Mouse (Mus musculus) stomach, embryonic 16.5 days (tissue): Measurements from ENCODE around the gene Selenov. TPM values are rescaled to one million over a fixed set of nuclear protein-coding genes. Genes with fewer than 3 reads are reported as not detected.
"Not testable (repeated sequence)": the region's sequence is repeated elsewhere in the genome, so short reads cannot be mapped to it uniquely, and the experiment has no call there.

Experiments used
- ATAC-seq: fragments of 200-750 bp; cut with Nextera tagmentation; 2 replicates; pipeline ENCODE4 v1.8.0; 2017; ENCODE audit warnings: moderate number of reproducible peaks, moderate TSS enrichment; ENCODE audit not compliant: insufficient read depth, low FRiP score
- H3K27ac ChIP-seq: fragments of 300-500 bp; sonication (generic); 2 replicates; pipeline ENCODE4 v1.5.1; 2014; ENCODE audit warnings: low read length
- H3K27me3 ChIP-seq: fragments of 300-500 bp; sonication (generic); 2 replicates; pipeline ENCODE4 v1.6.1; 2014; ENCODE audit warnings: low read length, control low read depth, mixed read lengths; ENCODE audit not compliant: control insufficient read depth, insufficient read depth
- H3K36me3 ChIP-seq: fragments of 300-500 bp; sonication (generic); 2 replicates; pipeline ENCODE4 v1.6.1; 2014; ENCODE audit warnings: low read length; ENCODE audit not compliant: control insufficient read depth, insufficient read depth
- H3K4me1 ChIP-seq: fragments of 300-500 bp; sonication (generic); 2 replicates; pipeline ENCODE4 v1.6.1; 2014; ENCODE audit warnings: low read length, control low read depth, mixed read lengths; ENCODE audit not compliant: control insufficient read depth, insufficient read depth
- H3K4me2 ChIP-seq: fragments of 300-500 bp; sonication (generic); 2 replicates; pipeline ENCODE4 v1.6.1; 2014; ENCODE audit warnings: low read depth, low read length, mixed read lengths
- H3K4me3 ChIP-seq: fragments of 300-500 bp; sonication (generic); replicated peaks from 2 replicates; pipeline ENCODE4 v1.5.1; 2014; ENCODE audit warnings: mild to moderate bottlenecking, low read length
- H3K9ac ChIP-seq: fragments of 300-500 bp; sonication (generic); 2 replicates; pipeline ENCODE4 v1.6.1; 2014; ENCODE audit warnings: low read length
- H3K9me3 ChIP-seq: fragments of 300-500 bp; sonication (generic); replicated peaks from 2 replicates; pipeline ENCODE4 v1.6.1; 2016; ENCODE audit warnings: low read length, control low read depth; ENCODE audit not compliant: control insufficient read depth
- WGBS: fragments of 180-500 bp; shearing (Covaris S2); extraction: QIAGEN DNeasy Blood & Tissue Kit; methylation state at CpG from one replicate; pipeline ENCODE4 v1.1.7; 2014; 5-methylcytosine and 5-hydroxymethylcytosine counted together
- polyA plus RNA-seq: library from polyadenylated mRNA; unstranded; fragments of >200 nt; fragmentation: Nextera tagmentation; extraction: Ambion mirVana; gene quantifications from 2 replicates; pipeline ENCODE4 v1.2.1, GENCODE M21; 2015

Selenov gene
- polyA plus RNA-seq, 1 experiment from 2014 or later, result 0.14 TPM

GRCm38 (mm10) chr7:28254591-28254990 is 36.4 kb downstream of the Selenov start:
- Histone ChIP-seq H3K36me3 (no peaks in the 10 kb centered on the region), H3K9me3 (0 out of 2 replicates have a peak, but pooled peaks cover 3% of the 10 kb centered on the region), H3K4me1 (no peaks in the 10 kb centered on the region), H3K4me2 (no peak overlapping the region), H3K4me3 (no peak overlapping the region), H3K27me3 (no peaks in the 10 kb centered on the region), H3K27ac (no peak overlapping the region), H3K9ac (no peak overlapping the region)
- 78% methylated on average over 6 of the region's 6 CpGs for WGBS
- ATAC-seq, result no peak

DNA sequence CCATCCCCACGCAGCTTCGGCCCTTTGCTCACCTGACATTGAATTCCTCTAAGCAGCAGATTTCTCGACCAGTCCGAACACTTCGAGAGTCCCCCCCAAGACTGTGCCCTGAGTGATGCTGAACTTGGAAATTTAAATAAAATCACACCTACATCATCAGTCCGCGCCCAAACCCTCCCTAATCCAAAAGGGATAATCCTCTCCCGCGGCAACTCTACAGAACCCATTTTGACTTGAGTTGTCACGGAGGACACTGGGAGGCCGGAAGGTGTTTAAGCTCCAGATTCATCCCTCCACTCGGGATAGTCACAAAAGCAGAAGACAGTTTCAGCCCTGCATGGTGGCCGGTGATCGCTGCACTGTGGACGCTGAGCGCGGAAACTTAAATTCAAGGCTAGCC is 39.0 kb downstream of the Selenov start:
- 85% methylated on average over 17 of the region's 17 CpGs for whole genome bisulfite sequencing
- no peak overlapping the region for H3K4me3 ChIP-seq
- no peaks in the 10 kb centered on the region for H3K36me3 ChIP-seq
- ATAC-seq, result no peak
- no peak overlapping the region for H3K4me2 ChIP-seq
- H3K9ac ChIP-seq, result no peak overlapping the region
- 0 out of 2 replicates have a peak, but pooled peaks cover 3% of the 10 kb centered on the region for H3K9me3 ChIP-seq
- H3K27me3 ChIP-seq, result no peaks in the 10 kb centered on the region
- no peaks in the 10 kb centered on the region for H3K4me1 ChIP-seq
- no peak overlapping the region for H3K27ac ChIP-seq

- Histone ChIP-seq H3K4me2 (no peak overlapping the region), H3K27ac (no peak overlapping the region), H3K4me3 (no peak overlapping the region), H3K9me3 (no peaks in the 10 kb centered on the region), H3K27me3 (no peaks in the 10 kb centered on the region), H3K36me3 (no peaks in the 10 kb centered on the region), H3K4me1 (no peaks in the 10 kb centered on the region), H3K9ac (no peak overlapping the region)
- ATAC-seq, result no peak
- 89% methylated on average over 3 of the region's 3 CpGs for WGBS
These were observed 42.0 kb downstream of the Selenov start for GRCm38 (mm10) chr7:28248957-28249356.

GRCm38 (mm10) chr7:28243943-28244342 is 47.0 kb downstream of the Selenov start:
- H3K27ac ChIP-seq, H3K36me3 ChIP-seq, H3K9me3 ChIP-seq, H3K4me3 ChIP-seq, ATAC-seq, H3K4me1 ChIP-seq, H3K9ac ChIP-seq, H3K4me2 ChIP-seq, H3K27me3 ChIP-seq: not testable (repeated sequence)
- WGBS, result 77% methylated on average over 2 of the region's 2 CpGs

Other genes starting within 250 kb of the Selenov start
- 245 and 251 TPM in 2 replicates for gene Psmc4, start 241.1 kb downstream of the Selenov start, polyA plus RNA-seq
- 45.7 and 60.7 TPM in 2 replicates for gene Fcgbp, start 219.9 kb downstream of the Selenov start, polyA plus RNA-seq
- 0.03 and 0.04 TPM in 2 replicates for gene 9530053A07Rik, start 161.7 kb downstream of the Selenov start, polyA plus RNA-seq
- 60.0 and 86.3 TPM in 2 replicates for gene Fbl, start 121.5 kb downstream of the Selenov start, polyA plus RNA-seq
- 6.2 and 7.0 TPM in 2 replicates for gene Dyrk1b, start 111.7 kb downstream of the Selenov start, polyA plus RNA-seq
- 1.1 and 1.2 TPM in 2 replicates for gene Eid2, start 23.3 kb downstream of the Selenov start, polyA plus RNA-seq
- 5.9 and 7.9 TPM in 2 replicates for gene Eid2b, start 13.4 kb downstream of the Selenov start, polyA plus RNA-seq
- gene Dll3, start 11.1 kb upstream of the Selenov start, polyA plus RNA-seq, result 1.3 TPM in 2 replicates
- gene Timm50, start 20.9 kb upstream of the Selenov start, polyA plus RNA-seq, result 113 and 116 TPM in 2 replicates
- 85.7 and 86.7 TPM in 2 replicates for gene Supt5, start 47.6 kb upstream of the Selenov start, polyA plus RNA-seq
- 800 and 962 TPM in 2 replicates for gene Rps16, start 59.5 kb upstream of the Selenov start, polyA plus RNA-seq
- 49.9 and 50.7 TPM in 2 replicates for gene Plekhg2, start 81.4 kb upstream of the Selenov start, polyA plus RNA-seq
- 26.1 and 35.1 TPM in 2 replicates for gene Zfp36, start 89.1 kb upstream of the Selenov start, polyA plus RNA-seq
- gene Med29, start 101.5 kb upstream of the Selenov start, polyA plus RNA-seq, result 38.7 and 41.2 TPM in 2 replicates
- 84.3 and 88.5 TPM in 2 replicates for gene Paf1, start 101.8 kb upstream of the Selenov start, polyA plus RNA-seq
- 17.7 and 19.2 TPM in 2 replicates for gene Gmfg, start 146.3 kb upstream of the Selenov start, polyA plus RNA-seq
- gene Lrfn1, start 160.8 kb upstream of the Selenov start, polyA plus RNA-seq, result 1.0 and 1.7 TPM in 2 replicates
- gene Ifnl2, start 219.3 kb upstream of the Selenov start, polyA plus RNA-seq, result not detected in 2 replicates
- gene Ifnl3, start 231.7 kb upstream of the Selenov start, polyA plus RNA-seq, result not detected in 2 replicates
- gene Sycn, start 249.7 kb upstream of the Selenov start, polyA plus RNA-seq, result 124 and 215 TPM in 2 replicates